Mouse (Mus musculus): ENCODE data around the gene Acss2.

Acss2 gene

DNA sequence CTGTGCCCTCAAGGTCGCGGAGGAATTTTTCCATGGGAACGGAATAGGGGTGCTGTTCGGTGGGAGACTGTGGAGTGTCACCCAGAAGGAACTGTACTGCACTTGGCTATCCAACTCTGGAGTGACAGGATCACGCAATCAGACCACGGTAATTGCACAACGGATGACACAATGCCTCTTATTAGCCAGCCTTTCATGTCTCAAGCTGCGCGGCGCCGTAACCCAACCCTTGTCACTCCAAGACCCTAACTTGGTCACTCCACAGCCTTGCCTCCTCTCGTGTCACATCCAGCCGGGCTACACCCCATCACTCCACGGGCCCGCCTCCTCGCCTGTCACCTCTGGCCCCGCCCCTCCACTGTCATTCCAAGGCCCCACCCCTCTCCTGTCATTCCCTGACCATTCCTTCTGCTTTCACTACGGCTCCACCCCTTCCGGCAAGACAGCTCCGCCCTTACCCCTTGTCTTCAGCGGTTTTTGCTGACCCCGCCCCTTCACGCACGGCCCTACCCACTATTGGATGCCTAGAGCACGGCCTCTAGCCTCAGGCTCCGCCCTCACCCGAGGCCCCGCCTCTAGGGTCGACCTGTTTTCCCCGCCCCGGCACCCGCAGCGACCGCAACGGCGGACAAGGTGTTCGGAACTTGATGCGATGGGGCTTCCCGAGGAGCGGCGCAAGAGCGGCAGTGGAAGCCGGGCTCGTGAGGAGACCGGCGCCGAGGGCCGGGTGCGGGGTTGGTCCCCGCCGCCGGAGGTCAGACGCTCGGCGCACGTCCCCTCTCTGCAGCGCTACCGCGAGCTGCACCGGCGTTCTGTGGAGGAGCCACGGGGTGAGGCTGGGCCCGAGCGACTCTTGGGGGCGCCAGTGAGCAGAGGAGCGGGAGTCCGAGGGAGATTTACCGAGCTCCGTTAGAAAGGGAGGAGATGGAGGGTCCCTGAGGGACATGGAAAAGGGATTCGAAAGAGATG lies at the start of gene Acss2, which contains the start of gene Ggt7:
Acss2 (plus strand) TSS at position 494 of the 969 bp plus-strand sequence.
Ggt7 (minus strand) TSS at position 783 of the 969 bp plus-strand sequence.
- DNase-seq (ENCODE audit: low spot score) = peak; percentile 99

DNA sequence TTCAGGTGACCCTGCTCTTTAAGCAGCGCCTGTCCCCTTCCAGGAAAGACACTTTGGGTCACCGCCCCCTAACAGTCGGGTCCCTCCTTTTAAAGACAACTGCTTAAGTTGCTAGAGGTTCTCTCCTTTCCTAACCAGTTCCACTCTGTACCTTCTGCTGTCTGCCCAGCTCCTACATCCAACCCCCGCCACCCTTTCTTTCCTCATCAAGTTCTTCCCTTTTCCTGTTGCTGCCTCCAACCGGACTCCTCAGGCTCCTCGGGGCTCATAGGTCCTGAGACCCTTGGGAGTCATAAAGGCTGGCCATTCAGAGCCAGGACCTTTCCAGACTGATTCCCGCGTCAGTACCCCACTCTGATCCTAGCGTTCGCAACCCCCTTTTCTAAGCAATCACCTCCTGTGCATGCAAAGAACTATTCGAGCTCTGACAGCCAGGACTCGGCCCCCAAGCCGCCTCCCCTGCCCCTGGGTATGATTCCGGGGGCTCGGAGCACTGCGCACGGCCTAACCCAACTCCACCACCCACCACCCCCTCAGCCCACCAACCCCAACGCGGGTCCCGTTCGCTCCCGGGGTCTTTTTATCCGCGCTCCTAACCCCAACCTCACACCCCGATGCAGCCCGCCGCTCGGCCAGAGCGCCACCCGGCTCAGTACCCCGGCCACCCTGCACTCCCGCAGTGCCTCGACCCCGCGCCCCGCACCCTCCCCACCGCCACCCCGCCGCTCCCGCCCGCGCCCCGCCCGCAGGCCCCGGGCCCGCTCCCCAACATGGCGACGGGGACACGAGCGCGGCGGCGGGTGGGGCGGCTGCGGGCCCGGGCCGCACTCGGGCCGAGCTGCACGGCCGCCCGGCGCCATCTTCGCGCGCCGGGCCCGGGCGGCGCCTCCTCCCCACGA lies 44.8 kb upstream of the Acss2 start:
- DNase-seq (ENCODE audit: low spot score) = peak; percentile 79

- peak; percentile 87 for DNase-seq (ENCODE audit: low spot score)
Measured at GRCm38 (mm10) chr2:155473570-155474088, 44.1 kb upstream of the Acss2 start, which contains the start of gene Ncoa6. TSS of gene Ncoa6 (minus strand) at chr2:155473894.

DNA sequence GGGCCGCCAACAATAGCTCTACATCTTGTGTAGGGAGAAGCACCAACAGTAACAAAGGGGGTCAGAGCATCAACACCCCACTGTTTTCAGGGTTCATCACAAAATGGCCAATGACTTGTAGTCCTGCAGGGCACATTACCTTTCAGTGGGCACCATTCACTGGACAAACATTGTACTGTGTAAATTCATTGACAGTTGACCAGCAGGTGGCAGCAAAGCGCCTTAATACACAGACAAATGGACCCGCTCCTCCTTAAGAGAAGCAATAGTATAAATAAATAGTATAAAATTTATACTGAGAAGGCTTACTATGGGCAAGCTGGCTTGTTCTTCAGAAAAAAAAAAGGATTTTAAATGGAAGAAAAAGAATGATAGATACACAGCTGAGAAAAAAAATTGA lies 35.7 kb upstream of the Acss2 start:
- peak; percentile 15 for DNase-seq (ENCODE audit: low spot score)

DNA sequence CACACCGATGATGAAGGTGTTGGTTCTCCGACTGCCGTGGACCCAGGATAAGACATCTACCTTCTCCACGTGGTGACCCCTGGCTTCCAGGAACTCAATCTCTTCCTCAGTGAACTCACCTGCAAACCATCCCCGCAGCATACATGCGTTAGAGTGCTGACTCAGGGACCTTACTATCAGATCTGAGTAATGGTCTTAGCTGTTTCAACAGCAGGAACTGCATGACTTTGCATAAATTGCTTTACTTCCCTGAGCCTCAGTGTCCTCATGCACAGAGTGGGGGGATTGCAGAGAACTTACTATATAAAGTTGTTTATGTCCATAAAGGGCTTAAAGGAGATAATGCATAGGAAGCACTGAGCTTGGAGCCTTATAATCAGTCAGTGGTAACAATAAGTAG lies 26.8 kb upstream of the Acss2 start:
- DNase-seq (ENCODE audit: low spot score) = no peak

DNA sequence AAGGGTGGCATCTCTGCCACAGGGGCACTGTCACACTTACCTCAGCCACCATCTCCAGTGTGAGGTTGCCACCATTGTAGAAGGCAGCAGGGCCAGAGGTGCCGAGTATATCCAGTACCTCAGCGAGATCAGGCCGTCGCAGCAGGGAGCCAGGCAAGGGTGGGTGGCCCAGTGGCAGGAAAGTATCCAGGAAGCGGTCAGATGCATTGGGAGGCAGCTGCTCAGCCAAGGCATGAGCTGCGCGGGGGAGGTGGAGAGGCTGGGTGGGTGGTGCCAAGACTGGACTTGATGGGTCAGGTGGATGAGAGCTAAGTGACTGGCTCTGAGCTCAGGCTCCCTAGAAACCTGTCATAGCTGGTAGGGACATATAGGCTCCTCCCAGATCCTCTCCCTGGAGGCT lies 15.2 kb upstream of the Acss2 start:
- DNase-seq (ENCODE audit: low spot score) = no peak

- DNase-seq (ENCODE audit: low spot score) = no peak
Measured at GRCm38 (mm10) chr2:155504440-155505355, 13.1 kb upstream of the Acss2 start.

DNA sequence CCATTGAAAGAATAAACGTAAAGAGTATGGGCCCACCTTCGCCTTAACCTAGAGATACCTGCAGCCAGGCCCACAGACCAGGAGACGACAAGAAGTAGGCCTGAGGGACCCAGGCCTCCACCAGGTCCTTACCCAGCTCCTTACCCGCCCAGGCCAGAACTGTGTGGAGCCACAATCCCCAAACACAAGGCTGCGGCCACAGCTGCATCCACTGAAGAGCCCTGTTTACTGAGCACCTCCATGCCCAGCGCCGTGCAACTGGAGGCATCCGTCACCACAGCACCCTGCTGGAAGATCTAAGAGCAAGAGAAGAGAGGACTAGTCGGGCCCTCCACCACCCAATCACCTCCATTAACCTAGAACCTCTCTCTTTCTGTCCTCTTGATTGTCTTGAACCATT lies 11.9 kb upstream of the Acss2 start:
- DNase-seq (ENCODE audit: low spot score) = no peak

- DNase-seq (ENCODE audit: low spot score) = no peak
Measured at GRCm38 (mm10) chr2:155507721-155508470, 9.9 kb upstream of the Acss2 start.

DNA sequence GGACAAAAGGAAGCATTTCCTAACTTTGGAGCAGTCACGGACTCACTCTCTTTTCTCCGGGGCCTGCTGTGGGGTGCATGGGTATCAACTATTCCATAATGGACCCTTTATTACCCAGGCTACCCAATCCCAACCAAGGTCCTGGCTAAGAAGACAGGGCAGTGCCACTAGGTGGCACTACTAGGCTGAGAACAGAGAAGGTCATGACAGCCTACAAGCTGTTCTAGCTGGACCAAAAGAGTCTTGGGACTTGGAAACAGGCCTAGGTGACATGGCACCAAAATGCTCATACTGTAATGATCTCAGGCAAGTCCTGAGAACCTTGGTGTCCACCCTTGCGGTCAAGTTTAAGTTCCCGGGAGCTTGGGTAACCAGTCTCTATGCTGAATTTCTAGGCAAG lies 5.3 kb upstream of the Acss2 start:
- no peak for DNase-seq (ENCODE audit: low spot score)

DNA sequence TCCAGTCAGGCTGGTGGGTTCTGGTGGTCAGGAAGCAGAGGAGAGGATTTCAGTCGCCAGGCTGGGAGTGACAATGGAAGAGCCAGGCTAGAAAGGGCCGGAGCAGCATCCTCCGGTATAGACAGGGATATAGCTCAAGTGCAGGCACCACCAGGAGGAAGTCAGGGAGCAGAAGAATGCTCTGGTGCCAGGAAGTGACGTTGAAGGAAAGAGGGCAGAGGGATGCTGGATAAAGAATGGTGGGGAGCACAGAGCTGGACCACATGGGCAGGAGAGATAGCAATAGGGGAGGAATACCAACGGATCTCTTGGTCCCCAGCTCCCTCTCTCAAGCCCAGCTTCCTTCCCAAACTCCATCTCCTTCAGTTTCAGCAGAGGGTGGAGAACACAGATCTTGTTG lies 4.2 kb upstream of the Acss2 start:
- no peak for DNase-seq (ENCODE audit: low spot score)

GRCm38 (mm10) chr2:155514666-155515065 lies 3.1 kb upstream of the Acss2 start:
- peak; percentile 53 for DNase-seq (ENCODE audit: low spot score)

DNA sequence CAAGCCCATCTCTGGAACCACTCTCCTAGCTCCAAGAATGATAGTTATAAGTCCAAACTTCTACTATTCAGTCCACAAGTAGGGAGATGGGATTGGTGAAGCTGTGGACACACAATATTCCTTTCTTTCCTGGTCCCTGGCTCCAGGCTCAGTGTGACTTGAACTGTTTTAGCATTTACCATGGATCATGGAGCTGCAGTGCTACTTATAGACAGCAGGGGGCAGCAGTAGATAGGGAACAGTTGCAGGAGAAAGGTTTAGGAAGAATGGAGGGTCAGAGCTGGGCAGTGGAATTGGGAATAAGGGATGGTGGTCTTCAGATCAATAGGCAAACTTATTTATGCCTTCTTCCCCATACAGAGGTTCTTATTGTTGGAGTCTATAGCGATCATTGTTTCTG lies 1.8 kb upstream of the Acss2 start:
- DNase-seq (ENCODE audit: low spot score) = peak; percentile 44

GRCm38 (mm10) chr2:155518531-155519270 lies 953 bp downstream of the Acss2 start:
- no peak for DNase-seq (ENCODE audit: low spot score)

GRCm38 (mm10) chr2:155523706-155524105 lies 6.0 kb downstream of the Acss2 start:
- no peak for DNase-seq (ENCODE audit: low spot score)

DNA sequence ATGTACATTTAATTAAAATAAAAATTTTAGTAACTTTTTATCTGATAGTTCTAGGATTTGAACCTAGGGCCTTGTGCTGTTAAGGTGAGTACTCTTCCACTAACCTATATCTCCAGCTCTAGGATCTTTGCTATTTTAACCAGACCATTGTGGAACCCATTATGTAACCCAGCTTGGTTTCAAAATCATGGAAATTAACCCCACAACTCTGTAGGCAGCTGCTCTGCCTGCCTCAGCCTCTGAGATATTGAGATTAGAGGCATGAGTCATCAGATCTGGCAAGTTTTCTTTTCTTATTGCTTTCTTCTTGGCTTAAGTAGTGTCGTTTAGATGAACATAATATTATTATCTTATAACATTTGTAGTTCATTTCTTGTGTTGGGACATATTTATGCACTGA lies 6.6 kb downstream of the Acss2 start:
- DNase-seq (ENCODE audit: low spot score) = no peak

DNA sequence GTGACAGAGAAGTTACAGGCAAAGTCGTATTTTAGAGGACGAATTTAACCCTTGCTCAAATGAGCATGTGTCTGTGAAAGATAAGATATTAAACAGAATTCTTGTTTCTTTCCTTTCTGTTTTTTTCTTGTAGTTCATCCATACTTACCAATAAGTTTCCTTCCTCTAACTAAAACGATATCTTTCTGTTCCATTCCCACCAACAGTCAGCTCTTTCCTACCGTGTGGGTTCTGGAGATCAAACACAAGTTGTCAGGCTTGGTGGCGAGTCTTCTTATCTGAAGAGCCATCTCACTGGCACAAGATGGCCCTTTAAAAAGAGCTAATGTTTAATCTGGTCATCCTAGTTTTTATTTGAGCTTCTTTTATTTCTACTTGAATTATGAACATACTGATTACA lies 9.6 kb downstream of the Acss2 start:
- no peak for DNase-seq (ENCODE audit: low spot score)

DNA sequence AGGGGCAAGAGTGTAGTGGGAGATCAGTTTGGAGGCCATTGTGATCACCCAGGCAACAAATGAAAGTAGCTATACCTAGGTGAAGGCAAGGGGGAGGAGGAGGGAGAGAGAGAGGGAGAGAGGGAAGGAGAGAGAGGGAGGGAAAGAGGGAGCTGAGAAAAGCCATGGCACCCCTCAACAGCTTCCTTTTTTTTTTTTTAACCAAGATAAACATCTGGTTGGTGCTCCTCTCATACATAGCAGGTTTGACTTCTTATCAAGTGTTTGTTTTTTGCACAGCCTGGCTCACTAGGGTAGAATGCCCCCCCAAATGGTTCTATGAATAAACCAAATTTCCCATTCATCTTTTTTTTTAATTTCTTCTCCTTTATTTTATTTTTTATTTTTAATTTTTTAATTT lies 18.5 kb downstream of the Acss2 start:
- no peak for DNase-seq (ENCODE audit: low spot score)

GRCm38 (mm10) chr2:155537761-155538462 lies 20.2 kb downstream of the Acss2 start:
- no peak for DNase-seq (ENCODE audit: low spot score)

Data from yolk sac, embryonic 10.5 days (tissue).